Mouse (Mus musculus) urinary bladder, postnatal 14 days (tissue): ENCODE measurements around the gene Ccnc.

ENCODE experiments used
- DNase-seq: peaks from one replicate; pipeline ENCODE4 v3.0.0; 2021; ENCODE audit warnings: low spot score

Gene Ccnc

GRCm38 (mm10) chr4:21801620-21802019 is 74.1 kb downstream of the Ccnc start:
- no peak for DNase-seq

DNA sequence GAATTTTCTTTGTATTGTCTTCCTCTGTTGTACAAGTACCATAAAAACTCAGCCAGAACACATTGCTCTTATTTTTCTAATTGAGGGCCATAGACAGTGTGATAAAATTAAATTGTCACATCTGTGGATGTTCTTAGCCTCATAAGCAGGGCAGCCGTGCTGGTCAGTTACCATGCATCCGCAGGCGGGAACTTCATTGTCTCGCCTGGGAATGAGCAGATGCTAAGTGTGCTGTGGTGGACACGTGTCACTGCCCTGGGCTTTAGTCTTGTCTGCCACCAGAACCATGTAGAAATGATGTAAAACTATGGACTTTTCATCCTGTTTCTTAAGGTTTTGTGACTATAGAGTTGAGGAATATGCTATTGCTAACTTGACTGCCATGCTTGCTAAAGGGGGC is 79.7 kb downstream of the Ccnc start:
- DNase-seq = no peak
